Mouse (Mus musculus) spleen, adult 12 weeks (tissue): ENCODE measurements around the gene Gpa33.
"Not testable (repeated sequence)": the region's sequence is repeated elsewhere in the genome, so short reads cannot be mapped to it uniquely, and the experiment has no call there.

Experiments used
- DNase-seq: peaks from one replicate; pipeline ENCODE4 v3.0.0; 2022; ENCODE audit warnings: low spot score

Gpa33 gene

DNA sequence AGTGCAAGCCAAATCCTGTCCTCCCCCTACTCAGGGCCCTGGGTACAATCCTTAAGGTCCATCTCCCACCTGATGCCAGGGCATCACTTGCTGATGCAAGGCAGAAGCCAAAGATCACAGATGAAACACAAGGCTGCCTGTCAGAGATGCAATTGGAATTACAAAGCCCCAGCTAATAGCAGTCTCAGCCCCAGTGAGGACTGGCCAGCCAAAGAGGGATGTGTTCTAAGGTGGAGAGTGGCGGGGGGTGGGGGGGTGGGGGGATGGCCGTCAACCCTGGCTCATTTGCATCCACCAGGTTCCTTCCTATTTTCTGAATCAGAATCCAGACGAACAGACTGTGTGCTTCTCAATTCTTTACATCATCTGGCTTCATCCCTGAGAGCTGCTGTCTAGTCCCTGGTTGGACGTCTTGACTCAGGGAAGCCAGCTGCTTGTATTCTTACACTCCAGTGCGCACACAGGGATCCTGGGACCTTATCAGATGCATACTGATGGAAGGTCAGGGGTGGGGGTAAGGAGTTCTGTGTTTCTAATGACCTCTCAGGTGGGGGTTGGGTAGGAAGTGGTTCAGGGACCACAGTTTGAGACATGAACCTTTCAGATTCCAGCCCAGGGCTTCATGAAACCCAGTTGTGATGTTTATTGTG, 5.2 kb downstream of the Gpa33 start:
- no peak for DNase-seq

DNA sequence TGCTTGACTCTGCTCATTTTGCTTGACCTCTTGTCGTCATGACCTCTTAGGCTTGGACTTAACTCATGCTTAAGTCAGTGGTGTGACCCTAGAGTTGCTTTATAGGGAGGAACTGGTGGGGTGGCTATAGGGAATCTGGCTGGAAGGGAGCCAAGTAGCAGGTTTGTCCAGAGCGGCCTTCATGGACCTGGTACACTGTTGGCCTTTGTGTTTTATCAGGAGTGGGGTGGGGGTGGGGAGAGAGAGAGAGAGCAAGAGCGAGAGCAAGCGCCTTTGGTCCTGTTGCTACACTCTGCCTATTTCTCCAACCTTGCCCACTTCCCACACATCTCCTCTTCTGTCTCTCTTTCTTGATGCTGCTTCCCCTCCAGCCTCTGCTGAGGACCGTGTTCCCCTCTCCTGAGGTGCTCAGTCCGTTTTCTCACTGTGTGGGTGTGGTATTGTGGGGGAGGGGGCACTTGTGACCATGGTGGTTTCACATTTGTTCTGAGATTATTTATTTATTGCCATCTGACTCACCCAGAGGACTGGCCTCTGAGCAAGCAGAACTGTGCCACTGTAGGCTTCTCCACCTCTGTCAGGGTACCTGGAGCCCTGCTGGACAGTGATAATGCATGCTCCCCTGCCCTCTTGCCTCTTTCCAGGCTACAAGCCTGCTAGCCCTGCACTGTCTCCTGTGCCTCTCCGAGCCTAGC, 7.4 kb downstream of the Gpa33 start:
- no peak for DNase-seq

DNA sequence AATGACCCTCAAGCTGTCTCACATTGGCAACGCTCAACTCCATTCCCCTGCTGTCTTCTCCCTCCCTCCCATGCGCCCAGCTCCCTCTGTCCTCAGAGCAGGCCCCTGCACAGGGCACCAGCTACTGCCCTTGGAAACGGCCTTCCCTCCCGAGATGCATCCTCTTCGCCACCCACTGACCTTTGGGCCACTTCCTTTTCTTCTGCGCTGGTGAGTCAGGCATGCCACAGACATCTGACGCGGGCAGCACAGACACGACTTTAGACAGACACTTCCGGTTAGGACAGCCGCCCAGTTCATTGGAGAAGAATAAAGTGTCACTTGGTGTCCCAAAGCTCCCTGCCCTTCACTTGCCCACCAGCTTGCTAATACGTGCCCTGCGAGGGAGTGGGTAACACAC, 8.1 kb downstream of the Gpa33 start:
- DNase-seq, result no peak

DNA sequence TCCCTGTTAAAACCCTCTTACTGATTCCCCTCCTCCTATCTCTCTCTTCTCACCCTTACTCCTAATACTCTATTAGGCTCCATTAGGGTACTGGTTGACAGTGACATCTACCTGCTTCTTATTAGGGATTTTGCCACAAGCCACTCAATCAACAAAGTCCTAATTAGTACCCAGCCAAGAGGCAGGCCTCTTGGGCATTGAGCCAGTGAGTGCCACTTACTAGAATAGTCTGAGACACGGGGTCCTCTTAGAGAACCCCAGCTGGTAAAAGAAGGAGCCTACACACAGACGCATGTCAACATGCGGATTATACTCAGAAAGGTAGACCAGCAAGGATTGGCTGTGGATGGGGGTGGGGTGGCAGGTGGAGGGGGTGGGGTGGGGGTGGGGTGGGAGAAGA, 9.1 kb downstream of the Gpa33 start:
- no peak for DNase-seq

DNA sequence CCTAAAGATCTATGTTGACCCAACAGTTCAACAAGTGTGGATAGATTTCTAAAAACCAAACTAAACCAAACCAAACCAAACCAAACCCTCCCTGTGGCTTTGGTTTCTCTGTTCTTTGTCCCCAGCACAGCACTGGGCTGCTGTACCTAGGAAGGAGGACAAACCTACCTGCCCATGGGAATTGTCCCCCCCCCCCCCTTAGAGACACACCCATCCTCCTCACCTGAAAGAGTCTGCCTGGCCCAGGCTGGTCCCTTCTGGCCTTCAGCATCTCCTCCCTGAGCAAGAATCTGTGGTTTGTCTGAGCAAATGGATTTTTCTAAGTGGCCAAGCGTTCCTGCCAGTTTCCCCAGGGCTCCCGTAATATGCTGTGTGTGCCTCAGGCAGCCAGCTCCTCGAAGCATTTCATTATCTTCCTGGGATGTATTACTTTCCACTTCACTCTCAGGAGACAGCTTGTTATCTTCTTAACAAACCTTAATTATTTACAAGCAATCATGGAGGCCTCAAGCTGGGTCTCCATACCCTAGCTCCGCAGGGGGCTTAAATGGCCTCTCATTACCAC, 9.7 kb downstream of the Gpa33 start:
- no peak for DNase-seq

DNA sequence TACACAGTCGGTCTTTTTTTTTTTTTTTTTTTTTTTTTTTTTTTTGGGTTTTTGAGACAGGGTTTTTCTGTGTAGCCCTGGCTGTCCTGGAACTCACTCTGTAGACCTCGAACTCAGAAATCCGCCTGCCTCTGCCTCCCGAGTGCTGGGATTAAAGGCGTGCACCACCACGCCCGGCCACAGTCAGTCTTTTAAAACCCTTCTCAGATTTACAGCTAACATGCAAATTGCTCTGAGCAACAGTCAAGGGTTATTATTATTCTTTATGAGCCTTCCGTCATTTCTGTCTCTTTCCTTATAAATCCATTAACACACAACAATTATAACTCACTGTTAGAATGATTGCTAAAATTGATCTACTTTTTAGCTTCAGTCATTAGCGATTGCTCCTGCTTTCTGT, 11.8 kb downstream of the Gpa33 start:
- not testable (repeated sequence) for DNase-seq

DNA sequence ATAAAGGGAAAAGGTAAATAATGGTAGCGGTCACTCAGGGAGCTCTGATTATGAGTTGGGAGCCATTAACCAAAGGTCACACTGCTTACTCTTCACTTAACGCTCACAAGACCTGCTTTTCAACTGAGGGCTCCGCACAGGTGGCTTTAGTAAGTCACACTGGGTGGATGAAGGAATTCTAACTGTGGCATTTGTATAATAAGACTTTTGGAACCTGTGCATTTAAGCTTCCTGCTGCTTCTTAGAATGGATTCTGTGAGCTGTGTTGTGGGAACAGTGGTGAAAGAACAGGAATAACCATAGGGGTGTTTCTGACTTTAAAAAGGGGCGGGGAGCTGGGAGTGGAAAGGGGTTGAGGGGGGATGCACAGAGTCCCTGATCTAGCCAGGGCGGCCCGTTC, 12.3 kb downstream of the Gpa33 start:
- no peak for DNase-seq

DNA sequence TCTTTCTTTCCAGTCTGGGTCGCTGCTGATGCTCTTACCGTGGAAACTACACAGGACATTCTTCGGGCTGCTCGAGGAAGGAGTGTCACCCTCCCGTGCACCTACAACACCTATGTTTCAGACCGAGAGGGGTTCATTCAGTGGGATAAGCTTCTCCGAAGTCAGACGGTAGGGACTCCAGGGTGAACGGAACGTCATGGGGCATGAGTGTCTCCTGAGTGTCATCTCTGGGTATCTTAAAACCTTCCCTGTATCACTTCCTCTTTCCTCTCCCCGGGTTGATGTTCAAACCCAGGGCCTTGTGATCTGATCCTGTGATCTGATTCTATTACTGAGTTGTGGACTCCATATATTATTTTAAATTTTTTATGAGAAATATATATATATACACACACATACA, 16.6 kb downstream of the Gpa33 start:
- no peak for DNase-seq

DNA sequence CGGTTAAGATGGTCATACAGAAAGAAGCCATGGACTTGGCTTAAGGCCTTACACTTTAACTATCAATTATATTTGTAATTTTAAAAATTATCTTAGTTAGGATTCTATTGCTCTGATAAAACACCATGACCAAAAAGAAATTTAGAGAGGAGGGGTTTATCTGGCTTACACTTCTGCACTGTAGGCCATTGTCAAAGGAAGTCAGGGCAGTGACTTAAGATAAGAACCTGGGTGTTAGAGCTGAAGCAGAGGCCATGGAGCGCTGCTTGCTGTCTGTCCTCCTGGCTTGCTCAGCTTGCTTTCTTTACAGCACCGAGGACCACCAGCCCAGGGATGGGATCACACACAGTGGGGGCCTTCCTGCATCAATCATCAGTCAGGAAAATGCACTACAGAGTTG, 17.6 kb downstream of the Gpa33 start:
- no peak for DNase-seq

DNA sequence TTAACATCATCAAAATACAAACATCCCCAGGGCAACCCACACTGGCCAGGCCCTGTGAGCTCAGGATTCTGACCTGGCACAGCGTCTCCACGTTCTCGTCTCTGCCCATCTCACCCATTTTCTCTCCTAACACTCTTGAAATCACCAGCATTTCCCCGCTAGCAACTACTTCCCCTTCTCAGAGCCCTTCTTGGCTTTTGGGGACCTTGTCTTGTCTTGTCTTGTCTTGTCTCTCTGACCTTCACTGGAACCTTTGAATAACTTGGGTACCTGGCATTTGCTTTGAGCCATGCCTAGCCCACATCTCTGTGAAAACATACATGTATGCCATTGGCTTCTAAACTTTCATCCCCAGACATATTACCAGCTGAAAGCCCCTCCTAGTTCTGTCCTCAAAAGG, 19.4 kb downstream of the Gpa33 start:
- DNase-seq, result no peak

DNA sequence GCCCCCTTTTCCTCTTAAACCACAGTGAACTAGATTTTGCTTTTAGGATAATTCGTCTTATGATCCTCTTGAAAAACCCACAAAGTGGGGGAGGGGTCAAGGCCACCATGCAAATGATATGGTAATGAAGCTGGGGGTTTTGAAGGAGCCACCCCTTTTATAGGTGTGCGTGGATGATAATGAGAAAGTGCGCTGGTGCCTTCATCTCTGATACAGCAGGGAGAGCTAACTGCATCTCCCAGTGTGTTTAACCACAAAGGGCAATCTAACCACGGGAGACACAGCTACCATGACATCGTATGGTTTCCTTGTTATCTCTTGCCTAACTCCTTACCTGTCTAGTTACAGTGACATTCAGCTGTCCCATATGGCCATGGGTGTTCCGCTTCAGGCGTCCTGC, 20.0 kb downstream of the Gpa33 start:
- no peak for DNase-seq

DNA sequence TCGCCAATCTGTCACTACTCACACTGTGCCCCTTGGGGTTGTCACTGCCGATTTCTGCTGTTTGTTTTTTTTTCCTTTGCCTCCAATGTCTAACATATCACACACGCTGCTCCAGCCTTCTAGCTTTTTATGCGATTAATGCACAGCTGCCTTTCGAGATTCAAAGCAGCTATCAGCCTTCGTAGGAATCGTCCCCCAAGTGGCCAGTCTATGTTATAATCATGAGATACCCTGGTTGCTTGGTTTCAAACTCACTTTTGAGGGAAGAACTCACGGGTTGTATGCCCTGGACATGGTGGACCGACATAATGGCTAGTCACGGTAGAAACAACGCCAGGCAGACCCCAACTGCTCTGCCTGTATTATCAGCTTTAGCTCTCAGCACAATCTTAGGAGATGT, 21.3 kb downstream of the Gpa33 start:
- no peak for DNase-seq

DNA sequence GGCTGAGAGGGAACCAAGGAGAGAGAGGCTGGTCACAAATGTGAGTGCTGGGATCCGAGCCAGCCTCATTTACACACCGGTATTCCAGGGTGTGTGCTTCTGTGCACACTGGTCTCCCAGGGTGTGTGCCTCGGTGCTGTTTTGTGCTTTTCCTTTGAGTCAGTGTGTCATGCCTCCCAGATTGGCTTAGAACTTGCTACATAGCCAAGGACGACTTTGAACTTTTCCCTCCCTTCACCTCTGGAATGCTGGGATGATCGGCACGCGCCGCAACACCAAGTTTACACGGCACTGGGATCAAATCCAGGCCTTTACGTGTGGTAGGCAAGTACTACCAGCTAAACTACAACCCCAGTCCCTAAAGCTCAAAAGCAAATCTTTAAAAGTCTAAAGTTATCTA, 22.0 kb downstream of the Gpa33 start:
- DNase-seq, result no peak

DNA sequence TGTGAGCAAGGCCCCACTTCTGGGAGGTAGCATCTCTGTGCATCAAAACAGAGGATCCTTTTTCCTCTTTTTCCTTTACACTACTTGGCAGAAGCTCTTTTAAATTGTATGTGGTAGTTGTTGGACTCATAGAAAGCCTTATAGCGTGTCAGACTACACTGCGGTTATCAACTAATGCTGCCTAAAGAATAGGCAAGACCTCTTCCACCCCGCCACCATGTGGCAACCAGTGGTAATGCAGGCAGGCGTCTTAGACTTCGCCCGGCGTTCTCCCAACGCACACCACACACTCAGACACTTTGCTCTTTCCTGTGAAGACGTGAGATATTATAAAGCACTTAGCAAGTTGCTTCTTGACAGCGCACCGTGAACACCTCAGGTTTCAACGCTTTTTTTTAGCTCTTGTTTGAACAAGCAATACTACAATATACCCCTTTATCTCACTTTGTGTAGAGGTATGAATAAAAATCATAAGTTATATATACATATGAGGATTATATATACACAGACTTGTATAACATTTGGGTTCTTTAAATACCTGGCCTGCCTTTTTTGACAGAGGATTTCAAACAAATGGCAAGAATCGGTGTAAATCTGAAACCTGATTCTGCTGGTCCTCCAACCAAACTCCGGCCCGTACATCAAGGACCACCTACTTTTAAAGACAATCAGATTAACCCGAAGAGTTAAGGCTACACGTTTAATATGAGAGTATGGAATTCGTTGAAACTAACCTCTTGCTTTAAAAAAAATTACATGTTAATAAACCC, 23.5 kb downstream of the Gpa33 start:
- DNase-seq, result peak; percentile 67

DNA sequence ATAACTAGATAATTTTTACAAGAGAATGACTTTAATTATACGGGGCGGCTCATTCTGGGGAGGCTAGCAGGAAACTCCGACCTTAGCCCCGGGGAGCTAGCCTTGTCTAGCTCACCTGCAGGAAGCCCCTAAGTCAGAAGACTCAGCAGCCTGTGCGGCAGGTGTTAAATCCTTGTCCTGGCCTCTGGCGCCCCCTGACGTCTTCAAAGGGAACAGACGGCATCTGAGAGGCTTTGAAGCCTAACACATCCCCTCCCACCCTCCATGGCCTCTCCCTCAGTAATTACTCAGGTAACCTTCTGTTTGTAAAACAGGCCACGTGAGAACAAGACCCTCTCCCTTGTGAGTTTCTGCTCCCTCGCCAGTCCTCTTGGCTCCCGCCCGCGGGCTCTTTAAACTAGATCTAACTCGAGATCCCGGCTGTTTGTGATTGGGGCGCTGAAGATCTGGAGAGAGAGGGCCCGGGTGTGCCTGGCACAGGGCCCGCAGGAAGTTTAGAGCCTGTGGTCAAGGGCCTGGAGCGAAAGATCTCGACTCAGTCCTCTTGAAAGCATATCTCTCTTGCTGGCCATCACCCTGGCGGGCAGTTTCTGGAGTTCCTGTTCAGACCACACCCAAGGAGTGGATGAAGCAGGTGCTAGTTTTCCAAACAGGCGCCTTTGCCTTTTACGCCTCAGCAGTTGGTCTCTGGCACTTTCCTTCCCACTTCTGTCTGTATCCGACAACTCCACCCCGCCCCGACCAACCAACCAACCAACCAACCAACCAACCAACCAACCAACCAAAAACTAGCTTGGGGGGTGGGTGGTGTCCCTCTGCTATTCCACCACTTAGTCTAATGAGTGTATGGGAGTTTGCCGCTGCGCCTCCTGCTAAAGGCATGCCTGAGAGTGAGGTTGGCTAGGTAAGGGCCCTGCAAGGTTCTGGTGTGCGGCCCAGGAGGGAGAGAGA, 24.4 kb downstream of the Gpa33 start:
- DNase-seq, result peak; percentile 57

DNA sequence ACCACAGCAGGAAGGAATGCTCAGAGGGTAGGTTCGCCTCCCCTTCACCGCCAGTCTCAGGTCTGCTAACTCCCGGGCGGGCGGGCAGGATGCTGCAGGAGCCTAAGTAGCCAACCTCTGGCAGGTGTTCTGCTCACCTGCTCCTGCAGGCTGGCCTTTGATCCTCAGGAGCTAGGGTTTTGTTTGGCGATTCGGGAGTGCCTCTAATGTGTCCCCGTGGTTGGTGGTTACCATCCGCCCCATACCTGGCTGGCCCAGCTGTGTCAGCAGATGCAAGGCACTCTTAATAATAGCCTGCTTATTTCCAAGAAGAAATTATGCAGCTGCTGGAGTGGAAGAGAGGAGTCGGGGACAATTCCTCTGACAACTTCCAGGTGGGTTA, 25.1 kb downstream of the Gpa33 start:
- no peak for DNase-seq

DNA sequence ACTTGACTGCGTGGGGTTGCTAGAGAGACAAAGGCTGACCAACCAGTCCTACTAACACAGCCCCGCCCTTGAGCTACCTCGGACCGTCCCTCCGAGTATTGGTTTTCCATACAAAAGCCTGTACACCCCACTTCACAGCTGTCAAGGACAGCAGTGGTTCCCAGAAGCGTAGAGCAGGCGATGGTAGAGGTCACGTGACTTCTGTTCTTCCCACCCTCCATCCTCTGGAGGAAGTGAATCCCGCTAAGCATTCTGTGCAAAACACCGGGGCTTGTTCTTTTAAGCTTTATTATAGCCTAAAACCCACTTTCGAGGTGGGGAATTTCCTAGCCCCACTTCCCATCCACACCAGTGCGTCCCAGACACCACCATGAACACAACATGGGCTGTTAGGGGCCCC, 27.7 kb downstream of the Gpa33 start:
- no peak for DNase-seq

DNA sequence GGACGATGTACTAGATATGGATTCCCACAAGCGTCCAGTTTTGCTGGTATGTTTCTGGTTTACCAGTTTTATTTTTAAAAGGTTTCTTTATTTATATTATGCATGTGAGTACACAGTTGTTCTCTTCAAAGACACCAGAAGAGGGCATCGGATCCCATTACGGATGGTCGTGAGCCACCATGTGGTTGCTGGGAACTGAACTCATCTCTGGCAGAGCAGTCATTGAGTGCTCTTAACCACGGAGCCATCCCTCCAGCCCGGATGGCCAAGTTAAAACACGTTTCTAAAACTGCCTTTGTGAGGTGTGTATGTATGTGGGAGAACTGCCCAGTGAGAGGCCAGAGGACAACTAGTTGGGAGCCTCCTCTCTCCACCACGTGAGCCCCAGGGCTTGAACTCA, 28.6 kb downstream of the Gpa33 start:
- DNase-seq, result no peak

DNA sequence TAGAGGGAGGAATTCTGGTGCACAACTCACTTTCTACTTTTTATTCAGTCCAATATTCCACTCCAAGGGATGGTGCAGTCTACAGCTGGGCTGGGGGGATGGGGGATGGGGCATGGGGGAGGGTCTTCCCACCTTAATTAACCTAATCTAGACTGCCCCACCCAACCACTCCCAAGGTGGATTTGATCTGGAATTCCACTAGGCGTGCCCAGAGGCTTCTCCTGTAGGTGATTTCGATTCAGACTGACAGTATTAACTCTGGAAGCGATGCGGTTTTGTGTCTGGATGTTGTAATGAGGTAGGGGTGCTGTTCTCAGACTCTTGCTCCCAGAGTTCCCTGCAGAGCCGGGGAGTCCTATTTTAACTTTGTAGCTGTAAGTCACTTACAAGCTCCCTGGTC, 30.1 kb downstream of the Gpa33 start:
- no peak for DNase-seq

DNA sequence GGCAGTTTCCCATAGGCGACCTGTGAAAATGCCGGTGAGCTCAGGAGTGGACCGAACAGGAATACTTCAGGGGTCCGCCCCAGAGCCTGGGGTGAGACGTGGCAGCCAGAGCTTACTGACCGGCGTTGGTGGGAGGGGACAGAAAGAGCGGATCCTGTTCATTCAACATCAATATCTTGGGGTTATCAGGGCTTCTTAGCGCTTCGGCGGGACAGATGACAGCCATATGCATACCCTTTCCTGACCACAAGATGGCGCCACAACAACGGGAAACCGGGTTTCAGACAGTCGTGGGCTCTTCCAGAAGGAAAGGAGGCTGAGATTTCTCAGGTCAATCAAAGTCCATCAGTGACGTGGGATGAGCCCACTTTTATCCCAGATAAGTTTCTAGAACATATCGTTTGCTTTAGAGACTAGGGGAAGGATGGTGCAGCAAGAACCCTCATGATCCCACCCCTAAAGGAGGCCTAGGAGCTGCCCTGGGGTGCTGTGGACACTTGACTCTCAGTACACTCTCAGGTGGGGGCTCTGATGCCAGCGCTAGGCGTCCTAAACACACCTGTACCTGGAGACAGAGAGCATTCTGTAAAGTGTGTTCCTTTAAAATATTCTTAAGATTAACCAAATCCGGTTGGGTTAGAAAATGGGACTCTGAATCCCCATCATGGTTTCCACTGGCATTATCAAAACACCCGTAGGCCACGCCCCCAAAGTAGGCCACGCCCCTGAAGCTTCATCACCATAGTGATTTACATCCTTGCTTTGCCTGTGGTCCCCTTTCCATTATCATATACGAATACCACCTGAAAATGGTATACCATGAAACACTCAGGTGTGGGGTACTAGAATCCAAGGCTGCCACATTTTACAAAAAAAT, 30.8 kb downstream of the Gpa33 start:
- DNase-seq, result peak; percentile 15

DNA sequence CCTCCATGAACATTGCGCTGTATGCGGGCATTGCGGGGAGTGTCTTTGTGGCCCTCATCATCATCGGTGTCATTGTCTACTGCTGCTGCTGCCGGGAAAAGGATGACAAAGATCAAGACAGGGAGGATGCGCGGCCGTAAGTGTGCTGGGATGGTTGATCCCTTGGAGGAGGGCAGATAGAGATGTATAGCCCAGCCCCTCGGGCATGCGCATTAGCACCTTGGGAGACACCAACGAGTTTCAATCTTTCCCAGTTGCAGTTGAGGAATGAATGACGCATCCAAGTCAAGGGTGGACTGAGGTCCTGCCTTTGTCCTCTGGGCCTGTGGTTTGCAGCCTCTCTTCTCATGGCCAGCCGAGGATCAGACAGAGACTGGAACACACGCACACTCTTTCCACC, 34.5 kb downstream of the Gpa33 start:
- no peak for DNase-seq
